Mouse (Mus musculus): ENCODE data around the gene Gm42715. TPM values are rescaled to one million over a fixed set of nuclear protein-coding genes. Genes with fewer than 3 reads are reported as not detected.

Gm42715 gene
- polyA plus RNA-seq, 1 experiment from 2014 or later = 21.1 TPM

DNA sequence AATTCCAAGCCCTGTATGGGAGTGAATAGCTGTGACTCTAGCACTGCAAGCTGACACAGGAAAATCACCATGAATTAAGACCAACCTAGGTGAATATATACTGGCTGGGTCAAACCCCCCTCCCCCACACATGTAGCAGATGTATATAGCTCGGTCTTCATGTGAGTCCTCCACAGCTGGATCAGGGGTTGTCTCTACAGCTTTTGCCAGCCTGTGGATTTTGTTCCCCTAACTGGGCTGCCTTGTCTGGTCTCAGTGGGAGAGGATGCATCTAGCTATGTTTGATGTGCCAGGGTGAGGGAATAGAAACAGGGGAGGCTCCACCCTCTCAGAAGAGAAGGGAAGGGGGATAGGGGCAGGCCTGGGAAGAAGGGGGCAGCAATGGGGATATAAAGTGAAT is 97.0 kb downstream of the Gm42715 start:
- DNase-seq (ENCODE audit: low read depth, low spot score) (no peak), ATAC-seq (no peak)
- in situ Hi-C loops (cut with MboI; ENCODE audit: low pct_unique_long_range_greater_than_20kb) = no loop called here
- ChIA-PET CTCF (interaction anchor here (0.8 to 1.8 kb wide), 7 partner anchors 10 to 128 kb away, joined by 3 to 5 read pairs (median 4); partner anchors contain the start of gene Fbxl19), POLR2A (interaction anchor here (0.6 to 1.6 kb wide), 8 partner anchors 10 to 283 kb away, joined by 3 to 7 read pairs (median 4); no protein-coding TSS in a partner anchor)
- no peaks in the 10 kb centered on the region for H3K27me3 ChIP-seq
- no peak for TF ChIP-seq CTCF (IDR thresholded peaks at IDR 0.05)

Other genes starting within 250 kb of the Gm42715 start
- gene Sephs2, start 245.5 kb upstream of the Gm42715 start, polyA plus RNA-seq (2021) = 89.8 TPM
- gene Itgal, start 223.3 kb upstream of the Gm42715 start, polyA plus RNA-seq (2021) = 0.30 TPM
- gene Zfp768, start 174.0 kb upstream of the Gm42715 start, polyA plus RNA-seq (2021) = 30.3 TPM
- gene Zfp747, start 143.5 kb upstream of the Gm42715 start, polyA plus RNA-seq (2021) = 4.9 TPM
- 4.9 TPM for gene 9130019O22Rik, start 132.4 kb upstream of the Gm42715 start, polyA plus RNA-seq (2021)
- 10.0 TPM for gene E430018J23Rik, start 126.0 kb upstream of the Gm42715 start, polyA plus RNA-seq (2021)
- gene Zfp764, start 112.8 kb upstream of the Gm42715 start, polyA plus RNA-seq (2021) = 2.9 TPM
- gene Zfp688, start 97.5 kb upstream of the Gm42715 start, polyA plus RNA-seq (2021) = 20.6 TPM
- 5.9 TPM for gene Zfp689, start 70.4 kb upstream of the Gm42715 start, polyA plus RNA-seq (2021)
- gene Prr14, start 60.0 kb upstream of the Gm42715 start, polyA plus RNA-seq (2021) = 71.9 TPM
- gene Fbrs, start 40.4 kb upstream of the Gm42715 start, polyA plus RNA-seq (2021) = 50.1 TPM
- gene Srcap, start 7.6 kb upstream of the Gm42715 start, polyA plus RNA-seq (2021) = 22.8 TPM
- not detected for gene Tmem265, start 41.8 kb downstream of the Gm42715 start, polyA plus RNA-seq (2021)
- gene Phkg2, start 53.8 kb downstream of the Gm42715 start, polyA plus RNA-seq (2021) = 48.6 TPM
- 22.0 TPM for gene Ccdc189, start 69.0 kb downstream of the Gm42715 start, polyA plus RNA-seq (2021)
- 42.7 TPM for gene Rnf40, start 69.2 kb downstream of the Gm42715 start, polyA plus RNA-seq (2021)
- gene Zfp629, start 96.2 kb downstream of the Gm42715 start, polyA plus RNA-seq (2021) = 20.6 TPM
- gene Bcl7c, start 189.3 kb downstream of the Gm42715 start, polyA plus RNA-seq (2021) = 53.6 TPM
- gene Ctf1, start 193.2 kb downstream of the Gm42715 start, polyA plus RNA-seq (2021) = 10.8 TPM
- gene Ctf2, start 212.6 kb downstream of the Gm42715 start, polyA plus RNA-seq (2021) = 0.09 TPM
- gene Fbxl19, start 225.0 kb downstream of the Gm42715 start, polyA plus RNA-seq (2021) = 38.6 TPM

All from Patski (cell line).